Mouse (Mus musculus): Measurements from ENCODE around the gene Aldh18a1.
"Not testable (repeated sequence)": the region's sequence is repeated elsewhere in the genome, so short reads cannot be mapped to it uniquely, and the experiment has no call there.

Gene Aldh18a1

DNA sequence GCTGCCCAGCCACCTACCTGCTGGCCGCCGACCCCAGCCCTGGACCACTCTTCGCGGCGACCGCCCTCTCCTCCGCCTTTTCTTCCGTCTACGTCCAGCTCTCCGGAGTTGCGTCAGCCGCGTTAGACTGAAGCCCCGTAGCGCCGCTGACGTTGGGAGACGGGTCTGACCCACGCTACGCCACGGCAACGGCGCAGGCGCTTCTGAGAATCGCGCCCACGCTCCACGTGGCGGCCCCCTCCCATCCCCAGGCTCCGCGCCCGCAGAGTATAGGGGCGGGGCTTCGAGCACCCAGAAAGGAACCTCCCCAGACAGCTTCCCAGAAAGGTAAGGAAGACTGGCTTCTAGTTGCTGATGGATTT lies at the start of gene Aldh18a1:
Gene Aldh18a1 (minus strand): TSS at position 171 of the 362 bp plus-strand sequence.
- peak; percentile 95 for DNase-seq (ENCODE audit: low spot score)

DNA sequence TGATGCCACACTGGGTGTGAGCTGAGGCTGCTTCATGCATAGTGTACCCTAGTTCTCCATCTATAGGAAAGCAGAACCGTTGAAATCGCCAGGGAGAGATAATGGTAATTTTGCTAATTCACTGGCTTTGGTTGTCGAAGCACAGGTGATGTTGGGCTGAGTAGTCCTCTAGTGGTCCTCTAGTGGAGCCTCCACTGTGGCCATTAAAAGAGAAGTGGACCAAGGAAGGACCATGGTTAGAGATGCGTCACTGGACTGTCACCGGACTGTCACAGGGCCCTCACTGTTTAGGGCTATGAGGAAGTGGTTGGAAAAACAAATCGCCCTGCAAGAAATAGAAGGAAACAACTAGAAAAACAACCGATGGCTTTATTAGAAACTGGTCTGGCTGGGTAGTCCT lies 49.3 kb upstream of the Aldh18a1 start:
- DNase-seq (ENCODE audit: low spot score), result no peak

DNA sequence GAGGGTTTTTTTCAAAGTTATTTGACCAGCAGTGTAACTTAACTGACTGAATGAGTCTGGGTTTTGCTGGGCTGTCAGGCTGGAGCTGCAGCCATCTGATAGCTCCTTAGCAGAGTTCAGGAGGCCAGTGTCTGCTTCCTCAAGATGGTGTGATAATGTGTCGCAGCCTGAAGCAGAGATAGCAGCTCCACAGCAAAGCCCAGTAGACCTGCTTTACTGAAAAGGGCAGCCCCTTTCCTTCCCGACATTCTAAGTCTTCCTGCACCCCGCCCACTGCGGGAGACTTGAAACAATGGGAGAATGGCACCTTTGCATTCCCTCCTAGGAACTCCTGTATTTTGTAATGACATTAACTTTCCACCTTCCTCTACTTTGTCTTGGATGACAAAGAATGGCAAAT lies 48.8 kb upstream of the Aldh18a1 start:
- DNase-seq (ENCODE audit: low spot score), result no peak

- DNase-seq (ENCODE audit: low spot score), result no peak
Measured at GRCm38 (mm10) chr19:40633144-40633543, 44.9 kb upstream of the Aldh18a1 start.

GRCm38 (mm10) chr19:40632668-40633067 lies 44.4 kb upstream of the Aldh18a1 start:
- no peak for DNase-seq (ENCODE audit: low spot score)

- no peak for DNase-seq (ENCODE audit: low spot score)
Measured at GRCm38 (mm10) chr19:40632193-40632592, 43.9 kb upstream of the Aldh18a1 start.

DNA sequence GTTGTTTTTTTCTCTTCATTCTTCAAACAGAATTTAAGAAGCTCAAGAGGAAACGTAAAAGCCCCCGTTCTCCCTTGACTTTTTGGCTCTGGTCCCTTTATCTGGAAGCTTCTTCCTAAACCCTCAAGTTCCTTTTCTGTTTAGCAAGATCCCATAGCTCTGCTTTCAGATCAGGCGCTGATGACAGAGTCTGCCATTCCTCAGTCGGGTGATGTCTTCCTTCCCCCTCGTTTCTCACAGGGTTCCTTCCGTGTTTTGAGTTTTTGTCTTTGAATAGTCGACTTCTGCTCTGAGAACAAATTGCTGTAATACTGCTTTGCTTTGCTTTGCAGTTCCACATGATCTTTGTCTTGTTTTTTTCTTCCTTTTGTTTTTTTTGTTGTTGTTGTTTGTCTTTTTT lies 42.3 kb upstream of the Aldh18a1 start:
- DNase-seq (ENCODE audit: low spot score), result no peak

DNA sequence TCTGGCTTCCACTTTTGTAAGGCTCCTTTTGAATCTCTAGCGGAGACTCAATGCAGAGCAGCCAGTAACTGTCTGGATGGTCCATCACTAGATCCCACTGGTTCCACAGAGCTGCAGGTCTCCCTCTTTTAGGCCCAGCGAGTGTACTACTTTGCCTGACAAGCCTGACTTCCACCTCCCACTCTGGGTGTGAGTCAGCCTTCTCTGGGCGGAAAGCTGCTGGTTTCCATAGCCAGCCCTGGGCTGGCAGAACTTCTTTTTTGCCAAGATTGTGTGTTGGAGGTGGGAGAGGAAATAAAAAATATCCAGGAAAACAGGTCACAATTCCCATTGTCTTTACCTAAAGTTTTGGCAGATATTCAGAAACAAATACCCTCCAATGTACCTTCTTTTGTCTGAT lies 41.8 kb upstream of the Aldh18a1 start:
- no peak for DNase-seq (ENCODE audit: low spot score)

- no peak for DNase-seq (ENCODE audit: low spot score)
Measured at GRCm38 (mm10) chr19:40628950-40629349, 40.7 kb upstream of the Aldh18a1 start.

DNA sequence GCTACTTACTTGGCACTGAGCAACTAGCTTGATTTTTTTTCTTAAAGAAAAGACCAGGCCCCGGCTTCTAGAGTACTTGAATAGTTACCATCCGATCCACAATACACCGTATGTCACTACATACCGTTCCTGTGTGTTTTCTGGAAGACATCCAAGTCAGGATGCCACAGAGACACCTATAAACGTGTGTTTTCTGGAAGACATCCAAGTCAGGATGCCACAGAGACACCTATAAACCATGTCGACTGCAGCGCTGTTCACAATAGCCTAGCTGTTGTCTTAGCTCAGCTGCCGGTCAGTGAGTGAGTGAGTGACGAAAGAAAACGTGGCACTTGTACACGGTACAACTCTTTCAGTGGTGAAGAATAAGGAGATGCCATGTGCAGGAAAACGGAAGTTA lies 37.7 kb upstream of the Aldh18a1 start:
- DNase-seq (ENCODE audit: low spot score), result no peak

DNA sequence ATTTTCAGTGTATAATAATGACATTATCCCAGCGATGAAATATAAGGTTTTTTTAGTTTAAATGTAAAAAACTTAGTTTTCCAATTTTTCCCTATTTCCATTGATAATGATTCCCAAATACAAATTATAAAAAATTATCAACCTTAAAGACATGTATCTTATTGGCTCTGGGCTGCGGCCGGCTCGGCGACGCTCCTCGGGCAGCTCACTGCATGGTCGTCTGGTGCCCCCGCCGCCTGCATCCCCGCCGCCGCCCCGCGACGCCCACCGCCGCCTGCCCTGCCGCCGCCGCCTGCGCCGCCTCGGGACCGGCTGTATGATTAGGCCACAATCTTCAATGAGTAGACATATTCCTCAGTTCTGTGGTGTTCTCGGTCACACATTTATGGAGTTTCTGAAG lies 33.4 kb upstream of the Aldh18a1 start:
- DNase-seq (ENCODE audit: low spot score), result not testable (repeated sequence)

DNA sequence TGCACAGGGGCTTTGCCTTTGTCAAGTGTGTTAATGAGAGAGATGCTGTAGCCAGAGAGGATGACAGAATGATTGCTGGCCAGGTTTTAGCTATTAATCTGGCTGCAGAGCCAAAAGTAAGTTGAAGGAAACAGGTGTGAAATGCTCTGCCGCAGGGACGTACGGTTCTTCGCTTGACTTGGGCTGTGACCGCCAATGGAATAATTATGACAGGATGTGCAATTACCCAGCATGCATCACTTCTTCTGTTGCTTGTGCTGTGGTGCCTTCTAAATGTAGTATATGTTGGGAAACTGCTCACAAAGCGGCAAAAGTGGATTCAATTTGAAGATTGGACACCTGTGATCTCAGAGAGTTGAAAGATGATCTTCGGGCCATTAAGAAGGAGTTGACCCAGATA lies 27.8 kb upstream of the Aldh18a1 start:
- no peak for DNase-seq (ENCODE audit: low spot score)

DNA sequence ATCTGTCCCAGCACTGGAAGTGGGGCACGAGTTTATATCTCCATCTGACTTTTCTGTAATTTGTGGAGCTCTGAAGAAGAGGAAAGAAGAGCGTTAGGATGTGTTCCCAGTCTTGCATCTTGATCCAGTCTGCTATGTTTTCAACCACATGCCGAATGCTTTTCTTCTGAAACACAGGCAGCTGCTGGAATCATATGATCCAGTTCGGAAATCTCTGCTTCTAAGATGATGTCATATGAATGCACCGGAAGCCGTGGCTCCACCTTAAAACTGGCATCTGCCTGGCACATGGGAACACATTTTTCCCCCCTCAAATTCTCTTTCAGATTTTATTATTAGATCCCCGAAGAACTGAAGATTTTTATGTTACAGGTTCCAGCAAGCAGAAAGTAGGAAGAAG lies 26.5 kb upstream of the Aldh18a1 start:
- no peak for DNase-seq (ENCODE audit: low spot score)

- peak; percentile 94 for DNase-seq (ENCODE audit: low spot score)
Measured at GRCm38 (mm10) chr19:40611830-40612506, 23.7 kb upstream of the Aldh18a1 start, which contains the start of the genes Tctn3 and Entpd1. Gene Tctn3, minus strand, starts transcription at chr19:40612233. Gene Entpd1, plus strand, starts transcription at chr19:40612366.

GRCm38 (mm10) chr19:40607676-40608075 lies 19.4 kb upstream of the Aldh18a1 start:
- DNase-seq (ENCODE audit: low spot score), result no peak

DNA sequence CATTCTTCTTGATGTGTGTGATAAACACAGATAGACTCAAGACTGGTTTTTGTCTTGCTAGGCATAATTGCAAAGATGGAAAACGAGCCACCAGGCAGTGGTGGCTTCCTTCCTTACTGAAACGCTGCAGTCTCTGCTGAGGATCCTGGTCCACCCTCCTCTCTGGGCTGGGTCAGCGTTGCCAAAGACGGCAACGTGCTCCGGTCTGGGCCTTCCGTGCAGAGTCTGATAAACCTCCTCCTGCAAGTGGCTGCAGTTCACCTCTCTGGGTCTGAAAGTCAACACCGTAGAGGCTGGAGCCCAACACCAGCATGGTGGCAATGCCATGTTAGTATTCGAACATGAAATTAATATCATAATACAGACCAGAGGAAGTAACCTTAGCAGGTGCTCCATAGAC lies 16.9 kb upstream of the Aldh18a1 start:
- DNase-seq (ENCODE audit: low spot score), result no peak

DNA sequence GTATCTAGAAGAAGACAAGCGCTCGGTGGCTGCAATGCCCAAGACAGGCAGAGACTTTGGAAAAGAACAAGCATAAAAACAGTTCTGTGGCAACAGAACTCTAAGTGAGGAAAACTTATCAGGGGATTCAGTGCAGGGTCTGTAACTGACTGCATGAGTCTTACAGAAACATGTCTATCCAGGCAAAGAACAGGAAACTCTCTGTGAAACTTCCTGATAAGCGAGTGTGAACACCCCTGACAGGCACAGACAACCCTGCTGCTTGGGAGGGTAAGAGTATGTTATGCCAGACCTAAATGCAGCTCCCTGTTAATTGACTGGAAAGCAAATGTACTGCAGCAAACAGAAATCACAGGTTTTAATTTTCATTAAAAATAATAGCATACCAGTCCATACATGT lies 13.6 kb upstream of the Aldh18a1 start:
- no peak for DNase-seq (ENCODE audit: low spot score)

DNA sequence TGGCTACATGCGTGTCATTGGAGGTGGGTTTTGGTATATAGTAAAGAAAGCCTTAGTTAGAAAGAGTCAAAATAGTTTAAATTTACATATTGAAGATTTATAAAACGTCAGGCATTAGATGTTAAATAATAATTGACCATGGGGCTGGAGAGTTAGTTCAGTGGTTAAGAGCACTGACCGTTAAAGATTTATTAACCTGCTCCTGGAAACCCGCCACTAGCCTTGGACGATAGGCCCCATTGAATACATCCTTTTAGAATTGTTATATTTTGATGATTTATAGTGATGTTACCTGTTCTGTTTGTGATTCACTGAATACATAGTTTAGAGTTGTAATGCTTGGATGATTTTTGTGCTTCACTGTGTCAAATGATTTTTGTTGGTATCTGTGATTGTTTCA lies 12.6 kb upstream of the Aldh18a1 start:
- not testable (repeated sequence) for DNase-seq (ENCODE audit: low spot score)

DNA sequence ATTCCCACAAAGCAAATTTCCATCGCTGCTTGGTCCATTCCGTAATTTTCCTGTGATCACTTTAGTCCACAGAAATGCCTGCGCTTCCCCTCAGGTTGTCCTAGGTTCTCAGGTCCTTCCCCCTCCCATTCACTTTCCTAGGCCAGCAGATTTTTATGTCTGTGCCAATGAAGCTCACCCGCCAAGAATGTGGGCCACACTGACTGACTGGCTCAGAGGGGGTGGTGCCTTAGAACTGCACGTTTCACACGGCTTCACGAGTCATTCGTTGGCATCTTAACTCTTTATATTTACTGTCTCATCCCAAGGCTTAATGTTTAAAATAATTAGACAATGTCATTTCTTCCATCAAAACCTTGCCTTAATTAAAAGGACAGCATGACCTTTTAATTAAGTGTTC lies 7.6 kb upstream of the Aldh18a1 start:
- no peak for DNase-seq (ENCODE audit: low spot score)

DNA sequence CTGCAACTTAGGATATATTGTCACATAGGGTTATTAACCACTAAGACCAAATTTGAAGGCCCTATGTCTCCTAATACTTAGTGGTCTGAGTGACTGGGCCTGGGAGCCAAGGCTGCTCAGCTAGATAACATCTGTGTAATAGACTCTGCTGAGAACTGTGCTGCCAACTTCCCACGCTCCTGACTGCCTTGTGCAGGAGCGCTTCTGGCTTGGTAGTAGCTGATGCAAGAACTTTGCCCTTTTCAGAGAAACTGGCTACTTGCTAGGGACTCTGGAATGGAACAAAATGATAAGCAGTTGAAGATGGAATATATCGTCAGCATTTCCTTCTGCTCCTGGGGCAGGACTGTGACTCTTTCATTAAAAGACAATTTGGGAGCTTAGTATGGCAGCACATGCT lies 7.0 kb upstream of the Aldh18a1 start:
- DNase-seq (ENCODE audit: low spot score), result no peak

DNA sequence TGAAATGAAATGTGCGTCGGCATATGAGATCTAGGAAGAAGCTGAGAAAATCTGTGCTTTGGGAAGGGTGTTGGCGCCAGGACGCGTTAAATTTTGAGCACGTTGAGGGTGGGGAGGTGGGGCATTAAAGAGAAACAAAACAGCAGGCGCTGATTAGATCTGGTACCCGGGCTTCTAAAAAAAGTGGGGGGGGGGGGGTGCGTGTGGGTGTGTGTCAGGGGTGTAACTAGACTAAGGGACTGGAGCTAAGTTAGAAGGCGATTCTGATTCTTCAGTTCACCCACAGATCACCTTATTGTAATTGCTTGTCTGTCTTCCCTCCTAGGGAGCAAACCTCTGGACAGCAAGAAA lies 1.2 kb upstream of the Aldh18a1 start:
- DNase-seq (ENCODE audit: low spot score), result no peak

- peak; percentile 88 for DNase-seq (ENCODE audit: low spot score)
Measured at GRCm38 (mm10) chr19:40588847-40589529, 725 bp upstream of the Aldh18a1 start.

GRCm38 (mm10) chr19:40587491-40588292 lies 571 bp downstream of the Aldh18a1 start:
- no peak for DNase-seq (ENCODE audit: low spot score)
